Mouse (Mus musculus) forebrain, embryonic 13.5 days (tissue): Measurements from ENCODE around the gene Prr15. TPM values are rescaled to one million over a fixed set of nuclear protein-coding genes. Genes with fewer than 3 reads are reported as not detected.

Experiments used
- ATAC-seq: fragments of 200-750 bp; cut with Nextera tagmentation; 2 replicates; pipeline ENCODE4 v1.8.0; 2017
- H3K27ac ChIP-seq: fragments of 300-500 bp; sonication (generic); 2 replicates; pipeline ENCODE4 v1.5.1; 2015; ENCODE audit warnings: inconsistent platforms, mild to moderate bottlenecking, moderate library complexity
- H3K27me3 ChIP-seq: fragments of 300-500 bp; sonication (generic); 2 replicates; pipeline ENCODE4 v1.6.1; 2015; ENCODE audit warnings: mild to moderate bottlenecking, inconsistent platforms
- H3K36me3 ChIP-seq: fragments of 300-500 bp; sonication (generic); 2 replicates; pipeline ENCODE4 v1.6.1; 2015; ENCODE audit warnings: mild to moderate bottlenecking, inconsistent platforms; ENCODE audit not compliant: poor library complexity, severe bottlenecking
- H3K4me1 ChIP-seq: fragments of 300-500 bp; sonication (generic); 2 replicates; pipeline ENCODE4 v1.6.1; 2015; ENCODE audit warnings: inconsistent platforms
- H3K4me2 ChIP-seq: fragments of 300-500 bp; sonication (generic); 2 replicates; pipeline ENCODE4 v1.6.1; 2015; ENCODE audit warnings: inconsistent platforms, mild to moderate bottlenecking, moderate library complexity
- H3K4me3 ChIP-seq: fragments of 300-500 bp; sonication (generic); 2 replicates; pipeline ENCODE4 v1.5.1; 2015; ENCODE audit warnings: mild to moderate bottlenecking, inconsistent platforms
- H3K9ac ChIP-seq: fragments of 300-500 bp; sonication (generic); 2 replicates; pipeline ENCODE4 v1.6.1; 2015; ENCODE audit warnings: mild to moderate bottlenecking, inconsistent platforms
- H3K9me3 ChIP-seq: fragments of 300-500 bp; sonication (generic); replicated peaks from 2 replicates; pipeline ENCODE4 v1.6.1; 2016; ENCODE audit warnings: inconsistent platforms
- WGBS: fragments of 180-500 bp; shearing (Covaris S2); methylation state at CpG from one replicate; pipeline ENCODE4 v1.1.7; 2015; 5-methylcytosine and 5-hydroxymethylcytosine counted together
- polyA plus RNA-seq: library from polyadenylated mRNA; unstranded; fragments of >200 nt; fragmentation: Nextera tagmentation; extraction: Ambion mirVana; gene quantifications from 2 replicates; pipeline ENCODE4 v1.2.1, GENCODE M21; 2015

The Prr15 gene
- polyA plus RNA-seq, 1 experiment from 2014 or later = 5.5 TPM

DNA sequence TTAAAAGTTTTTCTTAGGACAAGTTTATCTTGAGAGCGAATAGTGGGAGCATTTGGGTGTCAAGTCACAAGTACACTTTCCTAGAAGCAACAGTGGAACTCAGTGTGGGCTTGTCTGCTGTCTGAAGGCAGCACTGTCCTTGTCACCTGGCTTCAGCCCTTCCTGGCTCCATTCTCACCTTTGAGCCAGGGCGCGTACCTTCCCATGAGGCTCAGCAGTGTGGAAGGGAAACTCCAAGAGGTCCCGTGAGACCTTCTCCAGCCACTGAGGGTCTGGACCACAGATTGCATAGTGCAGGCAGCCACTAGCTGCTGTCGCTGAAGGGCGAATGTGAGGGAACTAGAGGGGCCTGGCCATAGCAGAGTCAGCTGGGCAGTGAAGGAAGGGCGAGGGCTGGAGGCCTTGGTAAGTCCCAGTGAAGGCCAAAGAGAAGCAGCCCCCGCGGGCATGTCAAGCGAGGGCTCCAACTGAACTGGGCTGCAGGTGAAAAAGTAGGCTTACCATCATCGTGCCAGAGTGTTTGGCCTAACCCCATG, 7.5 kb downstream of the Prr15 start:
- 46% methylated on average over 11 of the region's 11 CpGs for WGBS
- Histone ChIP-seq H3K4me1 (peaks cover 40% of the 10 kb centered on the region), H3K27me3 (peaks cover 13% of the 10 kb centered on the region), H3K4me3 (no peak overlapping the region), H3K36me3 (no peaks in the 10 kb centered on the region), H3K9me3 (no peaks in the 10 kb centered on the region), H3K27ac (no peak overlapping the region), H3K9ac (peak overlapping the region; percentile 10; the same call in 1 of the 2 replicates), H3K4me2 (no peak overlapping the region)
- ATAC-seq = no peak

DNA sequence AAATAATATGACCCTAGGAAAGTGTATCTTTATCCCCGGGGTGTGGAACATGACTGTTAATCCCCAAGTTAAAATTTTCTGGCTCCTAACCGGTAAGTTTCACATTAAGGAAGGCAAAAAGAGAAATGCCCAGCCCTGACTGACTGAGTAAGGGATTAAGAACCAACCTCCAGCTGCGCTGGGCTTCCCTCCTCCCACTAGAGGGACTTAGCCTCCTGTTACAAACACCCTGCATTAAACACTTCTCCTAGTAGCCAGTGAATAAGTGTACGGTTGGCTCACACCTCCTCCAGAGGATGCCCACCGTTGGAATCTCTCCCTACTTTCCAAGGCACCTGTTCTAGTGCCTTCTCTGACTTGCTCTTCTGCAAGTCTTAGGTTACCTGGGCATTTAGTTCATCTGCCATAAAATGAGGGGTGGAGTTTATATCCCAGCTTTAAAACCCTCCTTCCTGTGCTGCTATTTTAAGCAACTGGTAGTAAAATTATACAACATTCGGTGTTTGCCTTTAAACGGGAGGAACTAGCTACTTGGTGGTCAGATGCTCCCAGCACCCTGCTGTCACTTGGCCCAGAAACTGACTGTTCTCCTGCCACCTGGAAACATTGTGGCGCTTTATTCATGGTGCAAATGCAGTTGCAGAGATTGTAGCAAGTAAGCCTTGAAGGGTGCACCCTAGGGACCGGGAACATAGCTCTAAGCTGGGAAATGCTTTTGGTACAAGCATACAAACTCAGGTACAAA, 8.2 kb downstream of the Prr15 start:
- H3K27me3 ChIP-seq = peaks cover 7% of the 10 kb centered on the region
- H3K27ac ChIP-seq = no peak overlapping the region
- ATAC-seq = no peak
- H3K9ac ChIP-seq = no peak overlapping the region
- H3K36me3 ChIP-seq = no peaks in the 10 kb centered on the region
- H3K9me3 ChIP-seq = no peaks in the 10 kb centered on the region
- WGBS = 32% methylated on average over 9 of the region's 9 CpGs
- no peak overlapping the region for H3K4me3 ChIP-seq
- H3K4me2 ChIP-seq = no peak overlapping the region
- H3K4me1 ChIP-seq = peaks cover 40% of the 10 kb centered on the region

DNA sequence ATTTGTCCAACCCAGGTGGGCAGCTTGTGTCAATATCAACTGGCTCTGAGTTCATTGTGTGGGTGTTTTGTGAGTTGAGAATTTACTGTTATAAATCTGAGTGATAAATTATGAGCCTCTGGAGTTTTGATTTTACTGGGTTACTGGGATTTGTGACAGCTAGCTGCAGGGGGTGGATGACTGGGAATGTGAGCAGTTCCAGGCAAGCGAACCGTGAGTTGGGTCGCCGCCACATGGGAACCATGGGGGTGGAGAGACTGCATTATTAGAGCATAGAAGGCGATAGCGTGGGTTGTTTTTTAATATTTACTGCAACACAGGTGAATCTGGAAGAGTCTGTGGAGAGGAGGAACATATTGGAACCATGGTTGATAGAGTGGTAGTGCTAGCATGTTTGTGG, 11.7 kb downstream of the Prr15 start:
- H3K4me1 ChIP-seq = peaks cover 21% of the 10 kb centered on the region

DNA sequence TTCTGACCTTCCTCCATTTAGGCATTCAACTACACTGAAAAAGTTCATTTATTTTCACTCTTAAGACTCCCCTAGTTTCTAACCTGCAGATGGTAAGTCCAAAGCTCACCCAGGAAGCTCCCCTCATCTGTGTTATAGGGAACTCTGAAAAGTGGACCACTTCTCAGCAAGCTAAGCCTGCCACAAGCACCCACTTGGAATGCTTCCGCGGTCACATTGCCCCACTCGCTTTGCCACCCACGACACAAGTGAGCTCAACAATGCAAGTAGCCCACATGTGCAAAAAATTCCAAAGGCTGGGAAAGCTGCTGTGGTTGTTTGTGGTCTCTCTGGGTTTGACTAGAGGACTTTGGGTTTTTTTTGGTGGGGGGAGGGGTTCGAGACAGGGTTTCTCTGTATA, 15.5 kb downstream of the Prr15 start:
- WGBS = 92% methylated on average over 5 of the region's 5 CpGs
- H3K27ac ChIP-seq = no peak overlapping the region
- H3K36me3 ChIP-seq = no peaks in the 10 kb centered on the region
- no peak for ATAC-seq
- no peaks in the 10 kb centered on the region for H3K27me3 ChIP-seq
- H3K9me3 ChIP-seq = no peaks in the 10 kb centered on the region
- H3K4me2 ChIP-seq = no peak overlapping the region
- no peak overlapping the region for H3K9ac ChIP-seq
- H3K4me1 ChIP-seq = no peaks in the 10 kb centered on the region
- H3K4me3 ChIP-seq = no peak overlapping the region

More for the DNA sequence above, 11.7 kb downstream of the Prr15 start:
- H3K9ac ChIP-seq = no peak overlapping the region
- H3K27ac ChIP-seq = no peak overlapping the region
- WGBS = 80% methylated on average over 6 of the region's 6 CpGs
- H3K36me3 ChIP-seq = no peaks in the 10 kb centered on the region
- H3K27me3 ChIP-seq = no peaks in the 10 kb centered on the region
- ATAC-seq = no peak
- H3K4me2 ChIP-seq = no peak overlapping the region
- no peak overlapping the region for H3K4me3 ChIP-seq
- no peaks in the 10 kb centered on the region for H3K9me3 ChIP-seq

DNA sequence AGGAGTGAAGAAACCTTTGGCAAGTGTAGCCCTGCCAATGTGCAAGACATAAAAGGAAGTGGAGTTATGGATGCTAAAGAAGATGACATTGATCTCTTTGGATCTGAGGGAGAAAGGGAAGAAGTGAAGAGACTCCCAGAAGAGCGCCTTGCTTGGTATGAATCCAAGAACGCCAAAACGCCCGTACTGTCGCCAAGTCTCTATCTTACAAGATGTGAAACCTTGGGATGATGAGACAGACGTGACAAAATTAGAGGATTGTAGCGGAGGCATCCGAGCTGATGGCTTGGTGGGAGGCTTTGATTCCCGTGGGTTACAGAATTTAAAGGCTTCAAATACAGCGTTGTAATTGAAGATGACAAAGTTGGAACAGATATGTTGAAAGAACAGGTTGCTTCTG, 16.6 kb downstream of the Prr15 start:
- Histone ChIP-seq H3K27ac (no peak overlapping the region), H3K9ac (no peak overlapping the region), H3K4me3 (no peak overlapping the region), H3K4me1 (no peaks in the 10 kb centered on the region), H3K27me3 (no peaks in the 10 kb centered on the region), H3K4me2 (no peak overlapping the region), H3K9me3 (no peaks in the 10 kb centered on the region), H3K36me3 (no peaks in the 10 kb centered on the region)
- 90% methylated on average over 10 of the region's 10 CpGs for WGBS
- ATAC-seq = no peak

DNA sequence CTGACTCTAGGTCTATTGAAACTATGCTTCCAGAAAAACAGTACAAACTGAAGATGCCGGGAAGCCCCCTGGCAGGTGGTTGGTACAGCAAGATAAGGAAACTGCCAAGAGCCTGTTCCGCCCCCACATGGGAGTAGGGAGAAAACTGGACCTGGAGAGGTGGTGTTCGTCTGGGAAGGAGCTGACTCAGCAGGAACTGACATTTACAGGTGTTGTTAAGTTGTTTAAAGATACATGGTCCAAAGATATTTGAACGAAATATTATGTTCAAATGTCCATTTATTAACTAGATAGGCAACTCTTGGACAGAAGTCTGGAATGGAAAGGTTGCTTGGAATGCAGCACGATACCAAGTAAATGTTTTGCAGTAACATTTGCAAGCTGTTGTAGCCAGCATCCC, 26.2 kb downstream of the Prr15 start:
- Histone ChIP-seq H3K36me3 (no peaks in the 10 kb centered on the region), H3K4me1 (peaks cover 6% of the 10 kb centered on the region; the same call in 1 of the 2 replicates), H3K27me3 (no peaks in the 10 kb centered on the region), H3K4me2 (no peak overlapping the region), H3K9ac (no peak overlapping the region), H3K9me3 (no peaks in the 10 kb centered on the region), H3K27ac (no peak overlapping the region), H3K4me3 (no peak overlapping the region)
- WGBS = 86% methylated on average over 5 of the region's 5 CpGs
- no peak for ATAC-seq

DNA sequence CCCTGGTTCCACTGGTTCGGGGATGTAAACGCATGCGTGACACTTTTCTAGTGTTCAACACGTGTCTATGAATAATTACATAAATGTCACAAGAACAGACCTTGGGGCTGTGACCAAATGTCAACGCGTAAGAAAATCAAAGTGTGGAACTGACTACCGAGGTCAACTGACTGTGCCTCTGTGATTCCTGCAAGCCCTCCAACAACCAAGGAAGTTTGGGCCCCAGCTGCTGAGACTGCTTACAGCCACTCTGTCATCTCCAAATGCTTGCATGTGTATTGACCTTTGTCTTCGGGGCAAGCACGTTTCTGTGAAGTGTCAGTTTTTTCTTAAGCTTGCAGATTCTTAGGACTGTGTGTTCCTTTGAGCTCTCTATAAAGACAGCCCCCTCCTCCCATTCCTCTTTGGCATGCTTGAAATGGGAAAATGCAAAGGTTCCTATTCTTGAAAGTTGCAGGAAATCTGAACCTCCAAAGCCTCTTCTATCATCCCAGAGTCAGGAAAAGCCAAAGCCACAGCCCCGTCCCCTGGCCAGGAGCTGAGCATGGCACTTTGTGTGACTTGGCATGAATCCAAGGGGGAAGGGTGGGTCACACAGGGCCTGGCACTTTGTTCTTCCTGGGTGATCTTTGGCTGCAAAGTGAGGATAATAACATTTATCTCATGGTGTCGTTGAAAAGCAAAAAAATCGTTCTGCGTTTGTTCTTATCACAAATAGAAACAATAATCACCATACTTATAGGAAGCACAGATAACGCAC, 27.5 kb downstream of the Prr15 start:
- Histone ChIP-seq H3K4me1 (peaks cover 6% of the 10 kb centered on the region; the same call in 1 of the 2 replicates), H3K9me3 (no peaks in the 10 kb centered on the region), H3K4me2 (no peak overlapping the region), H3K27me3 (no peaks in the 10 kb centered on the region), H3K36me3 (no peaks in the 10 kb centered on the region), H3K9ac (no peak overlapping the region), H3K27ac (no peak overlapping the region), H3K4me3 (no peak overlapping the region)
- no peak for ATAC-seq
- 70% methylated on average over 14 of the region's 14 CpGs for WGBS

DNA sequence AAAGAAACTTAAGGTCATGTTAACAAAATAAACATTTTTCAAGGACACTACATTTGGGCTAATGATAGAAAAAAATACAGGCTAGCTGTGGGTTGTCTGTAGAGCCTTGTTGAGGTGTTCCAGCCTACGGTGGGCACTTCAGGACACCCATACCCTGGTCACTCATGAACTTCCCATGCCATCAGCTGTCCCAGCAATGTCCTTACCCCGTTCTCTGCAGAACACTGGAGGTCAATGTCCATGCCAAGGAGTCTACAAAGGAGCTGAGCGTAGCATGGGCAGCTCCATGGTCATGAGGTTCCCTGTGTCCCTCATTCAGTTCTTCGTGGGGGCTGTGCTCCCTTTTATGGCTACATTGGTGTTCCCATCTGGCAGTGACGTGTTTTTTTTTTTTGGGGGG, 28.1 kb downstream of the Prr15 start:
- H3K27ac ChIP-seq = no peak overlapping the region
- H3K4me2 ChIP-seq = no peak overlapping the region
- H3K27me3 ChIP-seq = no peaks in the 10 kb centered on the region
- H3K4me1 ChIP-seq = peaks cover 6% of the 10 kb centered on the region; the same call in 1 of the 2 replicates
- H3K9me3 ChIP-seq = no peaks in the 10 kb centered on the region
- ATAC-seq = no peak
- WGBS = 87% methylated on average over 5 of the region's 5 CpGs
- H3K36me3 ChIP-seq = no peaks in the 10 kb centered on the region
- no peak overlapping the region for H3K4me3 ChIP-seq
- no peak overlapping the region for H3K9ac ChIP-seq

DNA sequence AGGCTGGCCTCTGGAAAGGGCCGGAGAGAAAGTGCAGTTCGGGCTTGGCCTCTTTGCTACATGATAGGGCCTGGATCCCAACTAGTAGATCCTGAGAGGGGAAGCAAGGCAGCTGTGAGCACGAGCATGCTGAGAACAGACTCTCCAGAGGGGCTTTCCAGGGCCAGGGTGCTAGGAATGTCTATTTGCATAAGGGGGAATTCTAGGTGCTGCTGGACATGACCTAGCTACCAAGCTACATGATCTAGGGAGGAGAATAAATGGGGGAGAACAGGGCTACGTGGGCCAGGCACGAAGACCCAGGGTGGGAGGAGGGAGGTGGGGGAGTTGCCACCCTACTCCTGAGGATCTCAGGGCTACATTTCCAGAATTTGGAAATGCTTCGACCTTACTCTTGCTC, 30.0 kb downstream of the Prr15 start:
- H3K27ac ChIP-seq = no peak overlapping the region
- H3K4me1 ChIP-seq = peaks cover 6% of the 10 kb centered on the region; the same call in 1 of the 2 replicates
- WGBS = 81% methylated on average over 6 of the region's 6 CpGs
- H3K9me3 ChIP-seq = no peaks in the 10 kb centered on the region
- H3K36me3 ChIP-seq = no peaks in the 10 kb centered on the region
- H3K4me3 ChIP-seq = no peak overlapping the region
- no peak overlapping the region for H3K9ac ChIP-seq
- H3K4me2 ChIP-seq = no peak overlapping the region
- no peak for ATAC-seq
- H3K27me3 ChIP-seq = no peaks in the 10 kb centered on the region

DNA sequence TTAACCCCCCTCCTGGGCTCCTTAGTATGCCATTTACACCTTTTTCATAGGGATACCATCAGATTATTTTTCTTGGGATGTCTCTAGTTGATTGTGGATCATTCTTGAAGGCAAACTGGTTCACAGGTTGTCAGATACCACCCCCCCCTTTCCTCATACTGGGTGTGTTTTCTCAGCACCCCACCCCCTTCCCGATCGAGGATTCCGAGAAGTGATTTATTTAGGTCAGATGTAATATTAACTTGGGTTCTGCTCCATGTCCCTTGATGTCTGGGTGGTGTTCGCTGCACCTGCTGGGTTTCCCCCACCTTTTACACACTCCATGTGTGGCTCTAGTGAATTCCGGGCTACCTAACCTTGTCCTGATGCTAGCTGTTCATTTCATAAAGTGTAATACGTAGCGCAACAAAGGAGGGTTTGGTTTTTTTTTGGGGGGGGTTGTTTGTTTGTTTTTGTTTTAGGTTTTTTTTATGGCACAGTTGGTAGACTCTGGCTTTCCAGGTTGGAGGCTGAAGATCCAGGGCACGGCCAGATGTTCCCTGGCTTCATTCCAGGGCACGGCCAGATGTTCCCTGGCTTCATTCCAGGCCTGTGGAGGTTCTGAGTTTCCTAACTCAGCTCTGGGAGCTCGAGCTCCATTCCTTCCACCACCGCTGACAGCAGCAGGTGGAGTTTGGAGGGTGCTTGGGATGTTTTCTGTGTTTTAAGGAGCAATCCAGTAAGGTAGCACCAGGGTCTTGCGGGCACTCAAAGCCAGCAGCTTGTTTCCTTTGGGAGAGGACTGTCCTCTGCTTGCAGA, 37.1 kb downstream of the Prr15 start:
- H3K4me1 ChIP-seq = no peaks in the 10 kb centered on the region
- no peak overlapping the region for H3K4me3 ChIP-seq
- no peak overlapping the region for H3K9ac ChIP-seq
- H3K27me3 ChIP-seq = no peaks in the 10 kb centered on the region
- H3K9me3 ChIP-seq = no peaks in the 10 kb centered on the region
- H3K4me2 ChIP-seq = no peak overlapping the region
- no peaks in the 10 kb centered on the region for H3K36me3 ChIP-seq
- ATAC-seq = no peak
- no peak overlapping the region for H3K27ac ChIP-seq
- WGBS = 89% methylated on average over 12 of the region's 12 CpGs

DNA sequence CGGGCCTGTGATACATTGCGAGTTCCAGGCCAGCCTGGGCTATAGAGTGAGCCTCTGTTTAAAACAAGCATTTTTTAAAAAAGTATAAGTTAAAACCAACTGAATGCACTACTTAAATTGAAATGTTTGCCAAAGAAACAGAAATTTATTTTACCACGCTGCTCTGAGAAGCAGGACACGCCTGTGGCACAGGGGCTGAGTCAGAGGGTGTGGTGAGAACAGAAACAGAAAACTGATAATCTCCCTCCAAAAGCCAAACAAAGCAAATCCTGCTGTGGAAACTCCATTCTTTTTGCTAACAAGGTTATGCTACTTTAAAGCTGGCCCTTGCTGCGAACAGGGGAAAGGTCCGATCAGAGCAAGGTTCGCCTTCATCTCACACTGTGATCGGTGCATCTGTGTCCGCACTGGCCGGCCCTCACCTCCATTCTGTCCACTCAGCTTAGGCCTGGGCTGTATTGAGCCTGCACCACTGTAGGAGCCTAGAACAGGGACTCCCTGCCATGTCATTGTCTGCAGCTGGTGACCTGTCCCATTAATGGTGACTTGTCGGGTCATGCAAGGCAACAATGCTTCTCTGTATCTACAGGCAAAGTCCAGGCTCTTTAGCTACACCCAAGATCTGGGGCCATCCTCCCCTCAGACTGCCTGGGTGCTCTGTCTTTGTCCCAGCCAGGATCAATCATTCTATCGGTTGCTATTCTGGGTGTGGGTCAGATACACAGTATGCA, 38.9 kb downstream of the Prr15 start:
- 43% methylated on average over 12 of the region's 12 CpGs for WGBS
- H3K4me3 ChIP-seq = no peak overlapping the region
- no peaks in the 10 kb centered on the region for H3K9me3 ChIP-seq
- no peaks in the 10 kb centered on the region for H3K27me3 ChIP-seq
- ATAC-seq = no peak
- no peak overlapping the region for H3K9ac ChIP-seq
- H3K36me3 ChIP-seq = no peaks in the 10 kb centered on the region
- no peak overlapping the region for H3K4me2 ChIP-seq
- H3K4me1 ChIP-seq = no peaks in the 10 kb centered on the region
- no peak overlapping the region for H3K27ac ChIP-seq
